ENCODE assay signal across 22 mouse cellular contexts in the genomic region with DNA sequence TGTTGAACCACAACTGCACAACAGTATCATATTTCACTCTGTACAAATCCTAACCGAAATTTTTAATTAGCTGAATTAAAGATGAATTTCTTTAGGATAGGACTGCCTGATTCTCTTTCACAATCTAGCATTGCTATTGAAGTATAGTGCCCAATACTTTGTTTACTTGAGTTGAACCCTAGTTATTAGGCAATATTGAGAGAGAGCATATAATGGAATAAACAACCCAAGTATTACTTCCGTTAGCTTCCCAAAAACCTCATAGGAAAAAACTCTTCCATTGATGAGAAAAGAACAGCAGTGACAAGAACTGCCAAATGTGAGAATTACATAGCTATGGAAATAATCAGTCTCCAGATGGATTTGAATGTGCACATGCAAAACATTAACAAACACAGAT. TPM values are rescaled to one million over a fixed set of nuclear protein-coding genes. Genes with fewer than 3 reads are reported as not detected.
"Had no signal": no experiment of that assay in that cellular context is flagged by ENCODE, and none has a peak within 500 bp of the region (broad histone marks: within the 10 kb centered on the region; RNA-seq: fewer than 3 reads in every experiment).

No protein-coding gene starts in this region.

- H3K9ac ChIP-seq: liver, embryonic 14.5 days; midbrain, embryonic 12.5 days; neural tube, embryonic 13.5 days; neural tube, embryonic 15.5 days had no signal

- DNase-seq: lung, adult 18-20 months; lung, postnatal 4 days; midbrain, embryonic 14.5 days; retina, postnatal 1 day; right cerebral cortex, adult 18-20 months; right cerebral cortex, postnatal 25 days; right cerebral cortex, postnatal 4 days; spleen, adult 18-20 months; thymus, adult 18-20 months; thymus, postnatal 14 days; thymus, postnatal 36 days had no signal

- H3K27me3 ChIP-seq: midbrain, embryonic 12.5 days; neural tube, embryonic 13.5 days; neural tube, embryonic 15.5 days had no signal

- H3K4me3 ChIP-seq: midbrain, embryonic 10.5 days; midbrain, embryonic 12.5 days; myocyte; neural tube, embryonic 13.5 days; neural tube, embryonic 15.5 days had no signal

- H3K4me2 ChIP-seq: midbrain, embryonic 12.5 days; neural tube, embryonic 13.5 days; neural tube, embryonic 15.5 days had no signal

- H3K4me1 ChIP-seq: midbrain, embryonic 10.5 days; midbrain, embryonic 12.5 days; neural tube, embryonic 13.5 days; neural tube, embryonic 15.5 days had no signal

- H3K36me3 ChIP-seq: midbrain, embryonic 10.5 days; midbrain, embryonic 12.5 days; neural tube, embryonic 13.5 days; neural tube, embryonic 15.5 days had no signal

- H3K27ac ChIP-seq: liver, embryonic 14.5 days; midbrain, embryonic 10.5 days; midbrain, embryonic 12.5 days; neural tube, embryonic 13.5 days; neural tube, embryonic 15.5 days had no signal

- ATAC-seq: midbrain, embryonic 16.5 days had no signal

- H3K9me3 ChIP-seq: midbrain, embryonic 10.5 days; midbrain, embryonic 12.5 days; neural tube, embryonic 13.5 days; neural tube, embryonic 15.5 days had no signal

RNA-seq across cellular contexts. Expression of a gene that starts 18.0 kb away (rescaled TPM):
- total RNA-seq: megakaryocyte, adult 5-6 weeks; megakaryocyte-erythroid progenitor cell, adult 5-6 weeks had no signal
- polyA plus RNA-seq: neural tube, embryonic 11.5 days had no signal

RNA-seq across cellular contexts. Expression of a gene that starts 21.6 kb away (rescaled TPM):
- total RNA-seq: megakaryocyte-erythroid progenitor cell, adult 5-6 weeks had no signal

RNA-seq across cellular contexts. Expression of a gene that starts 33.1 kb away (rescaled TPM):
- polyA plus RNA-seq: small intestine, adult 2 months had no signal

RNA-seq across cellular contexts. Expression of a gene that starts 56.0 kb away (rescaled TPM):
- total RNA-seq: megakaryocyte, adult 5-6 weeks had no signal
- polyA plus RNA-seq: small intestine, adult 2 months had no signal
